Mouse (Mus musculus) CH12.LX (cell line): ENCODE results near the gene Tdrd7.

Source experiments
- EP300 ChIP-seq: IDR thresholded peaks from 2 replicates; pipeline ENCODE4 v1.6.1; 2011; ENCODE audit warnings: low read length, improper control_type of control experiment
- ETS1 ChIP-seq: conservative IDR thresholded peaks from 2 replicates; pipeline ENCODE4 v1.6.1; 2012; ENCODE audit warnings: low read depth, mild to moderate bottlenecking, inconsistent platforms, low read length, improper control_type of control experiment, moderate library complexity
- HCFC1 ChIP-seq: IDR thresholded peaks from 2 replicates; pipeline ENCODE4 v1.6.1; 2012; ENCODE audit warnings: low read depth, mild to moderate bottlenecking, inconsistent platforms, low read length, improper control_type of control experiment
- MYC ChIP-seq: IDR thresholded peaks from 2 replicates; pipeline ENCODE4 v1.6.1; 2011; ENCODE audit warnings: low read depth, mild to moderate bottlenecking, improper control_type of control experiment, low read length

DNA sequence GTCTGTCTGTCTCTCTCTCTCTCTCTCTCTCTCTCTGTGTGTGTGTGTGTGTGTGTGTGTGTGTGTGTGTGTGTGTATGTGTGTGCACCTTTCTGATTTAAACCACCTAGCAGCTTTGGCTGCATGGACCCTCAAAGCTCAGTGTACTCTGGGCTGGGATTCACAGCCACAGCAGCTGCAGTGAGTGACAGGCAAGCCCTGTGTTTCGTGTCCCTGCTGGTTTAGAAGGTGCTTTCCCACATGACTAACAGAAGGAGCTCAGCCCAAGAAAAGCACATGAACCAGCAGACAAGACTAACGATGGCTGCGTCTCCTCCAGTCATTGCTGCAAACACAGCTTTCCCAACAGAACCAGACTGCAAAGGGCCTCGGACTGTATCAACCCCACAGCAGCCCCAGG, 82.8 kb downstream of the Tdrd7 start:
- TF ChIP-seq EP300 (0 out of 2 replicates have a peak, but pooled peaks have one; percentile 22), MYC (peak; percentile 33; the same call in 1 of the 2 replicates), ETS1 (peak; percentile 52; the same call in 1 of the 2 replicates), HCFC1 (no peak)
